ENCODE assay signal across 37 mouse cellular contexts in genomic region chr3:135315720-135316425, GRCm38 (mm10). TPM values are rescaled to one million over a fixed set of nuclear protein-coding genes. Genes with fewer than 3 reads are reported as not detected.
A peak's percentile ranks its signal among the peaks of the same experiment; 100 is the strongest.
DNase-seq lines count a peak whose midpoint lies in the region; ATAC-seq and TF ChIP-seq lines count a peak whose summit lies in the region.
"Had no signal": no experiment of that assay in that cellular context is flagged by ENCODE, and none has a peak within 500 bp of the region (broad histone marks: within the 10 kb centered on the region; RNA-seq: fewer than 3 reads in every experiment).

No protein-coding gene starts in this region.

- H3K4me3 ChIP-seq in layer of hippocampus, adult 2 months = no peak overlapping the region
- H3K4me3 ChIP-seq in testis, adult 2 months (ENCODE audit: control insufficient read depth, low read depth, low read length) = no peak overlapping the region
- no peak overlapping the region for H3K4me3 ChIP-seq in forebrain, embryonic 16.5 days (replicated peaks; ENCODE audit: low read length)
- H3K4me3 ChIP-seq: forebrain, embryonic 13.5 days; hindbrain, embryonic 13.5 days; limb, embryonic 10.5 days; limb, embryonic 15.5 days; midbrain, embryonic 10.5 days; midbrain, embryonic 15.5 days; neural tube, embryonic 15.5 days had no signal

- H3K9ac ChIP-seq in forebrain, embryonic 16.5 days (replicated peaks; ENCODE audit: low read depth, low read length) = no peak overlapping the region
- H3K9ac ChIP-seq: forebrain, embryonic 13.5 days; hindbrain, embryonic 13.5 days; limb, embryonic 15.5 days; liver, postnatal 0 days; midbrain, embryonic 15.5 days; neural tube, embryonic 15.5 days had no signal

- no peak overlapping the region for H3K4me2 ChIP-seq in forebrain, embryonic 16.5 days (ENCODE audit: low read length)
- H3K4me2 ChIP-seq: forebrain, embryonic 13.5 days; heart, embryonic 11.5 days; hindbrain, embryonic 13.5 days; limb, embryonic 15.5 days; midbrain, embryonic 15.5 days; neural tube, embryonic 15.5 days had no signal

- H3K4me1 ChIP-seq in testis, adult 2 months (ENCODE audit: control insufficient read depth, insufficient read depth, low read length) = no peaks in the 10 kb centered on the region; the same call in 1 of the 2 replicates
- no peaks in the 10 kb centered on the region for H3K4me1 ChIP-seq in forebrain, embryonic 16.5 days (replicated peaks; ENCODE audit: control insufficient read depth, insufficient read depth, low read length)
- H3K4me1 ChIP-seq: hindbrain, embryonic 13.5 days; limb, embryonic 10.5 days; limb, embryonic 15.5 days; midbrain, embryonic 15.5 days; neural tube, embryonic 15.5 days had no signal

- H3K27ac ChIP-seq in layer of hippocampus, adult 2 months = no peak overlapping the region
- H3K27ac ChIP-seq in testis, adult 2 months (ENCODE audit: control insufficient read depth, insufficient read depth, low read depth, low read length) = no peak overlapping the region
- no peak overlapping the region for H3K27ac ChIP-seq in forebrain, embryonic 16.5 days (ENCODE audit: low read length)
- H3K27ac ChIP-seq: forebrain, embryonic 13.5 days; hindbrain, embryonic 13.5 days; limb, embryonic 10.5 days; limb, embryonic 15.5 days; midbrain, embryonic 10.5 days; midbrain, embryonic 15.5 days; neural tube, embryonic 15.5 days had no signal

- H3K9me3 ChIP-seq in forebrain, embryonic 16.5 days (ENCODE audit: control insufficient read depth, low read length) = no peaks in the 10 kb centered on the region
- H3K9me3 ChIP-seq: G1E; hindbrain, embryonic 13.5 days; limb, embryonic 10.5 days; limb, embryonic 15.5 days; midbrain, embryonic 15.5 days; neural tube, embryonic 15.5 days had no signal

- no peaks in the 10 kb centered on the region for H3K36me3 ChIP-seq in testis, adult 2 months (ENCODE audit: control insufficient read depth, insufficient read depth, low read length)
- no peaks in the 10 kb centered on the region for H3K36me3 ChIP-seq in forebrain, embryonic 16.5 days (ENCODE audit: control insufficient read depth, insufficient read depth)
- H3K36me3 ChIP-seq: G1E; hindbrain, embryonic 13.5 days; limb, embryonic 10.5 days; limb, embryonic 15.5 days; midbrain, embryonic 10.5 days; midbrain, embryonic 15.5 days; neural tube, embryonic 15.5 days had no signal

- TF ChIP-seq CTCF in layer of hippocampus, adult 2 months (conservative IDR thresholded peaks at IDR 0.05) = 0 out of 2 replicates have a peak, but pooled peaks have one; percentile 10
- TF ChIP-seq CTCF in testis, adult 2 months (IDR thresholded peaks at IDR 0.05; ENCODE audit: control insufficient read depth, insufficient read depth, insufficient replicate concordance, low read depth, low read length) = peak; percentile 76; the same call in 1 of the 2 replicates

- DNase-seq in layer of hippocampus, adult 2 months (ENCODE audit: low spot score in 2 of 2) = no peak
- DNase-seq in layer of hippocampus, adult 18-20 months (ENCODE audit: low spot score in 2 of 2) = no peak
- no peak for DNase-seq in testis, postnatal 14 days (ENCODE audit: low spot score)
- peak; percentile 68 for DNase-seq in ZHBTc4 (ENCODE audit: low read depth, low spot score)
- DNase-seq in adrenal gland, adult 18-20 months (ENCODE audit: low spot score in 2 of 2) = no peak
- DNase-seq: adrenal gland, adult 2 months; adrenal gland, postnatal 36 days; cerebellum, adult 18-20 months; cerebellum, postnatal 10 days; gastrocnemius, postnatal 25 days; heart, adult 18-20 months; heart, postnatal 4 days; kidney, adult 11 months; kidney, postnatal 14 days; layer of hippocampus, postnatal 36 days; liver, postnatal 0 days; lung, postnatal 10 days; retina, postnatal 1 day; right cerebral cortex, postnatal 14 days; thymus, postnatal 4 days had no signal

- no peaks in the 10 kb centered on the region for H3K27me3 ChIP-seq in testis, adult 2 months (ENCODE audit: control insufficient read depth, insufficient read depth, low read length)
- no peaks in the 10 kb centered on the region for H3K27me3 ChIP-seq in forebrain, embryonic 16.5 days (replicated peaks; ENCODE audit: control insufficient read depth, insufficient read depth, low read length)
- H3K27me3 ChIP-seq: forebrain, embryonic 13.5 days; hindbrain, embryonic 13.5 days; limb, embryonic 15.5 days; midbrain, embryonic 15.5 days; neural tube, embryonic 15.5 days; Patski had no signal

- WGBS in forebrain, embryonic 16.5 days = 93% methylated on average over 9 of the region's 9 CpGs

- no peak for ATAC-seq in forebrain, embryonic 16.5 days
- ATAC-seq: CD4-positive, CD25-positive, alpha-beta regulatory T cell, adult 4 months; forebrain, embryonic 13.5 days; liver, postnatal 0 days; midbrain, embryonic 15.5 days; Patski had no signal

- TF ChIP-seq POLR2A in testis, adult 2 months (IDR thresholded peaks at IDR 0.05; ENCODE audit: control insufficient read depth, low read depth, low read length) = no peak

RNA-seq across cellular contexts. Expression of gene Slc9b2, which starts 8.4 kb away (rescaled TPM):
- 1 to 10 TPM; 2.9 to 3.2 TPM for total RNA-seq in layer of hippocampus, adult 2 months (2021)
- 1 to 10 TPM; 2.3 to 3.0 TPM for total RNA-seq in layer of hippocampus, adult 18-20 months (2021)
- polyA plus RNA-seq in testis, adult 2 months (2012; rRNA removed) = 0.26 TPM in 1 of 2 replicates, not detected in the other
- polyA plus RNA-seq in forebrain, embryonic 16.5 days (2015; fragmentation: Nextera tagmentation; extraction: Ambion mirVana) = 1.3 and 2.1 TPM in 2 replicates
- total RNA-seq in adrenal gland, adult 18-20 months (2021) = 1 to 10 TPM in 1 of 2 experiments, under 1 TPM in 1; 0.76 to 2.0 TPM
- total RNA-seq: G1E; gastrocnemius, adult 18-20 months had no signal
- polyA plus RNA-seq: G1E; liver, postnatal 0 days; Patski had no signal

RNA-seq across cellular contexts. Expression of gene Slc9b1, which starts 32.0 kb away (rescaled TPM):
- total RNA-seq in layer of hippocampus, adult 2 months (2021) = not detected
- total RNA-seq in layer of hippocampus, adult 18-20 months (2021) = under 1 TPM in 1 of 2 experiments, not detected in 1; 0.28 TPM
- polyA plus RNA-seq in testis, adult 2 months (2012; rRNA removed) = 89.9 and 100.0 TPM in 2 replicates
- not detected in 2 replicates for polyA plus RNA-seq in forebrain, embryonic 16.5 days (2015; fragmentation: Nextera tagmentation; extraction: Ambion mirVana)
- under 1 TPM in 1 of 2 experiments, not detected in 1; 0.36 TPM for total RNA-seq in adrenal gland, adult 18-20 months (2021)
- total RNA-seq: gastrocnemius, adult 18-20 months; gastrocnemius, postnatal 25 days; layer of hippocampus, postnatal 36 days; megakaryocyte progenitor cell, adult 5-6 weeks had no signal
- polyA plus RNA-seq: brain, embryonic 14.5 days; forebrain, embryonic 13.5 days; heart, embryonic 16.5 days; limb, embryonic 15.5 days; liver, postnatal 0 days; midbrain, embryonic 15.5 days; Patski had no signal

RNA-seq across cellular contexts. Expression of gene Bdh2, which starts 34.9 kb away (rescaled TPM):
- 1 to 10 TPM; 4.7 to 5.3 TPM for total RNA-seq in layer of hippocampus, adult 2 months (2021)
- 1 to 10 TPM; 5.4 to 6.3 TPM for total RNA-seq in layer of hippocampus, adult 18-20 months (2021)
- polyA plus RNA-seq in testis, adult 2 months (2012; rRNA removed) = 1.6 and 1.8 TPM in 2 replicates
- 2.1 and 3.4 TPM in 2 replicates for polyA plus RNA-seq in forebrain, embryonic 16.5 days (2015; fragmentation: Nextera tagmentation; extraction: Ambion mirVana)
- total RNA-seq in adrenal gland, adult 18-20 months (2021) = 1 to 10 TPM; 2.8 to 3.6 TPM
- polyA plus RNA-seq: CD4-positive, CD25-positive, alpha-beta regulatory T cell, adult 4 months; G1E had no signal
